Mouse (Mus musculus): ENCODE data around the gene Rgs3.

DNA sequence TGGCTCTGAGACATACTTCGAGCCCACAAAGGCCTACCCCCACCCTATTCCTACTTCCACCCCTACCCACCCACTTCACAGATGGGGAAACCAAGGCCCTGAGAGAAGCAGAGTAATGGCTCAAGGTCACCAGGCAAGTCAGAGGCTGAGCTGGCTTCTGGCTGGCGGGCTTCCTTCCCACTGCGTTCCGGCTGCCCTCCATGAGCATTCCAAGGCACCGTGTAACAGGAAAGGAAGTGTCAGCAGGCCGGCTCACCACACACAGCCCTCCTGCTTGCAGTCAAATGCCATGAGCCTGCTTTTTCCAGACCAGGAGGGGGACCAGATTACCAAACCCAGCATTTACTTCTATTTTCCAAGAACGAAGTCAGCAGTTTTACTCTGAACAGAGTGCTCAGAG, 172.4 kb downstream of the Rgs3 start:
- TF ChIP-seq POLR2A (IDR thresholded peaks at IDR 0.05; ENCODE audit: extremely low read depth, insufficient read depth, low read length), result no peak
- TF ChIP-seq CTCF (IDR thresholded peaks at IDR 0.05; ENCODE audit: low read depth, low read length), result no peak
